Mouse (Mus musculus): ENCODE results near the gene Ppp1r37.
"Not testable (repeated sequence)": the region's sequence is repeated elsewhere in the genome, so short reads cannot be mapped to it uniquely, and the experiment has no call there.

Ppp1r37 gene

GRCm38 (mm10) chr7:19534676-19535075 is 28.2 kb downstream of the Ppp1r37 start:
- no peak for DNase-seq

DNA sequence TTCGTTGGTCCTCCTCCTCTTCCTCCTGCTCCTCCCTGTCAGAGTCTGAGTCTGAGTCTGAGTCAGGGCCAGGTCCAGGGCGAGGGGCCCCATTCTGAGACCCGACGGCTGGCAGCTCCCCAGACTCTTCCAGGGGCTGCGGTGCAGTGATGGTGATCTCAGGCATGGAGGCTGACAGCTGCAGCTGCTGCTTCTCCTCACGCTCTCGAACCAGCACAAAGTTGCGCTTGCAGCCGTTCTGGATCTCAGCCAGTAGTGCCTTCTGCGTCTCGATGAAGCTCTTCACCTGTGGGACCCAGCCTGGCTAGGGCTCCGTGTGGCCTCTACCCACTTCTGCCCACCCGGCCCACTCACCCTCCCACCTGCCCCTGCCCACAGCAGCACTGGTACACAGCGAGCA is 30.6 kb downstream of the Ppp1r37 start:
- peak in 1 of 2 experiments; percentile 39 for DNase-seq

GRCm38 (mm10) chr7:19531077-19531476 is 31.8 kb downstream of the Ppp1r37 start:
- DNase-seq: no peak

DNA sequence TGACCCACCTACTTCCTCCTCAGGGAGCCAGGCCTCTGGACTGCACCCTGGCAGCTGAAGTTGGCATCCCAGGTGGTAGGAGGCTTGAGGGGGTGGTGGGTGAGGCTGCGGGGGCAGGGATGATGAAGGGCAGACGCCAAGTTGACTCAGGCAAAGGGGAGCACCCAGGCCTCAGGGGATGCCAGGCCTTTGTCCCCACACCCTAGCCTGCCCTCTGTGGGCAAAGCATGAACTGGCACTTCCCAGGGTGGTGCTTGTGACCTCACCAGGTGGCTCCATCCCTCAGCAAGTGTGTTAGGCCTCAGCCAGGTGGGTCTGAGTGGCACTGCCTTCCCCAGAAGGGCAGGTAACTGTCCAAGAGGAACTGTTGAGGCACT is 37.8 kb downstream of the Ppp1r37 start:
- DNase-seq: no peak

GRCm38 (mm10) chr7:19524420-19525104 is 38.3 kb downstream of the Ppp1r37 start:
- no peak for DNase-seq

- DNase-seq: peak; percentile 52 to 61
Observed at GRCm38 (mm10) chr7:19523757-19524419, 39.0 kb downstream of the Ppp1r37 start.

DNA sequence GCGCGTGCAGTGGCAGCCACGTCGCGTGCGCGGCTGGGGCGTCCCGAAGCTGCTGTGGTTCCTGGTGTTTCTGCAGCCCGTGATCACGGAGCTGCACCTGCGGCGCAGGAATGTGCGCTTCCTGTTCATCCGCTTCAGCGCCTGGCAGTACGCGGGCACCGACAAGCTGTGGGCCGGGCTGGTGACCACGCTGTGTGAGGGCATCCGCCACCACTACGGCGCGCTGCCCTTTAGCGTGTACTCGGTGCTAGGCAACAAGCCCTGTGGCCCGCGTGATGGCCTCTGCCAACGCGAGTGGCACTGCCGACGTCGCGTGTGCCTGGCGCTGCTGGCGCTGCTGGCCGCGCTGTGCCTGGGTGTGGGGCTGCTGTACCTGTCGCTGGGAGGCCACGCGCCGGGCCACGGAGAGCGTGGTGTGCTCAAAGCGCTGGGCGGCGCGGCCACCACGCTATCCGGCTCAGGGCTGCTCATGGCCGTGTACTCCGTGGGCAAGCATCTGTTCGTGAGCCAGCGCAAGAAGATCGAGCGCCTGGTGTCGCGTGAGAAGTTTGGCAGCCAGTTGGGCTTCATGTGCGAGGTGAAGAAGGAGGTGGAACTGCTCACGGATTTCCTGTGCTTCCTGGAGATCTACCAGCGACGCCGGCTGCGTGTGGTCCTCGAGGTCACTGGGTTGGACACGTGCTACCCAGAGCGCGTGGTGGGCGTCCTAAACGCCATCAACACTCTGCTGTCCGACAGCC is 39.7 kb downstream of the Ppp1r37 start:
- DNase-seq: peak in 1 of 2 experiments; percentile 62

- DNase-seq: peak in 1 of 2 experiments; percentile 12
Observed at GRCm38 (mm10) chr7:19520032-19520431, 42.8 kb downstream of the Ppp1r37 start.

- DNase-seq: peak; percentile 51 to 68
Observed at GRCm38 (mm10) chr7:19517652-19518365, 45.1 kb downstream of the Ppp1r37 start, which contains the start of gene Nkpd1. Gene Nkpd1, plus strand, starts transcription at chr7:19517838.

GRCm38 (mm10) chr7:19512353-19512752 is 50.5 kb downstream of the Ppp1r37 start:
- DNase-seq: no peak

DNA sequence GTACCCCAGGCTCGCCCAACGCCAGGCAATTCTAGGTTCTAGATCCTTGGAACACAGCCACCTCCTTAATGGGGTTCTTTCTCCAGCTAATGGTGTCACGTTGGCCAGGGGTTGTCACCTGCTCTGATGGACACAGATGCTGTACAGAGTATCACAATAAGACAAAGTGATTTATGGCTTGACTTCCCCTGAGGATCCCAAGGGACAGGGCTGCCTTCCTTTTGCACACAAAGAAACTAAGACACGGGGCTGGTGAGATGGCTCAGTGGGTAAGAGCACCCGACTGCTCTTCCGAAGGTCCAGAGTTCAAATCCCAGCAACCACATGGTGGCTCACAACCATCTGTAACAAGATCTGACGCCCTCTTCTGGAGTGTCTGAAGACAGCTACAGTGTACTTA is 50.9 kb downstream of the Ppp1r37 start:
- DNase-seq: not testable (repeated sequence)

DNA sequence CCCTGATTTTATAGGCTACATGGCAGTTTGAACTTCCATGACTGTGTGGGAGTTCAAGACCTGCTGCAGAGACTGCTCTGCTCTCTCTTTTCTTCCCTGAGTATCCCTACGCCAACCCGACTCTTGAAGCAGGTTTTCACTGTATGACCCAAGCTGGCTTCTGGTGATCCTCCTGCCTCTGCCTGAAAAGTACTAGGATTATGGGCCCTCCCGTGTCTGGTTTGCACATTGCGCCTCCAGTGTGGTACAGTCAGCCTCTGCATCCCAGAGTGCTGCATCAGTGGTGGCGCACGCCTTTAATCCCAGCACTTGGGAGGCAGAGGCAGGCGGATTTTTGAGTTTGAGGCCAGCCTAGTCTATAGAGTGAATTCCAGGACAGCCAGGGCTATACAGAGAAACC is 53.1 kb downstream of the Ppp1r37 start:
- DNase-seq: no peak

GRCm38 (mm10) chr7:19508924-19509568 is 53.8 kb downstream of the Ppp1r37 start:
- DNase-seq: no peak

DNA sequence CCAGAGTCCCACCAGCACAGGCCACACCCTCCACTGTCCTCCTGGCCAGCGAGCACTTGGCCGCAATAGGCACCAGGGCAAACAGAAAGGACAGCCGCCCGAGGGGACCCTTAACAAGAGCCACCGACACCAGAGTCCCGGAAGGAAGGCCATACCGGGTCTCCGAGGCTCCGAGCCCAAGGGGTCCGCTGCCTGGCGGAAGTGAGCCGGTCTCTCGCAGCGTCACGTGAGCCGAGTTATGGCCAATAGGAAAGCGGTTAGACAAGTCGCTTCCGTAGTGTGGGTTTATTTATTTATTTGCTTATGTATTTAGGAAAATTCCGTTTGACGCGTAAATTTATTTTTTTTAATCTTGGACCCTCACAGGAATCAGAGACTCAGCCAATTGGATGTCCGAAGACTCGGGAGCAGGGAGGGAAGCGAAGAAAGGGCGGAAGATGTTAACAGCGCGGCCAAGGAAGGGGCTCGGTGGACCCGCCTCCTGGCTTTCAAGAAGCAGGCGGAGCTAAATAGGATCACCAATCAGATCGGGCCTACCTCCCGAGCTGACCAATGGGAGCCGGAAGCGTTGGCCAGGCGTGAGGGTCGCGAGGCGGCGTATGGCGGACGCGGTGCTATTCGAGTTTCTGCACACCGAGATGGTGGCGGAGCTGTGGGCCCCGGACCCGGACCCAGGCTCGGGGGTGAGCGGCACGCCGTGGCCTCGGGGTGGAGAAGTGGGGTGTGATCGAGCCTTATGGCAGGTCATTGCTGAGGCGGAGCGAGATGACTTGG is 54.5 kb downstream of the Ppp1r37 start, which contains the start of the genes Bloc1s3 and Trappc6a:
Gene Bloc1s3 (minus strand): TSS at position 218 of the 774 bp plus-strand sequence.
Gene Trappc6a (plus strand): TSS at position 246 of the 774 bp plus-strand sequence.
- peak; percentile 95 to 96 for DNase-seq

DNA sequence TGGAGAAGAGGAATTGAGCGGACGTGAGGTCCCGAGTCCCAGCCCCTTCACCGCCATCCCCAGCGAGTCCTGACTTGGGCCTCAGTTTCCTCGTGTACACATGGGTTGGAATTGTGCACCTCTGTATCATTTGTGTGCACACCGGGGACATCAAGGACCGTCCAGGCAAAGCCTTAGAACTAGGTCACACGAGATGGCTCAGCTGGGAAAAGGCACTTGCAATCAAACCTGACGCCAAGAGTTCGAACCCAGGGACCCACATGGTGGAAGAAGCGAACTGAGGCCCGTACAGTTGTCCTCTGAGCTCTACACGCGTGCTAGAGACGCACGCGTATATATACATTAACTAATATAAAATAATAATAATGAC is 55.3 kb downstream of the Ppp1r37 start:
- no peak for DNase-seq

- peak; percentile 65 to 76 for DNase-seq
Observed at GRCm38 (mm10) chr7:19506969-19507611, 55.8 kb downstream of the Ppp1r37 start.

- no peak for DNase-seq
Observed at GRCm38 (mm10) chr7:19506326-19506725, 56.5 kb downstream of the Ppp1r37 start.

GRCm38 (mm10) chr7:19503481-19504068 is 59.3 kb downstream of the Ppp1r37 start:
- peak; percentile 80 to 82 for DNase-seq

GRCm38 (mm10) chr7:19501658-19502057 is 61.2 kb downstream of the Ppp1r37 start:
- DNase-seq: no peak
